Mouse (Mus musculus) spleen, adult 2 months (tissue): ENCODE measurements around the gene Dip2b. TPM values are rescaled to one million over a fixed set of nuclear protein-coding genes. Genes with fewer than 3 reads are reported as not detected.

Experiments
- DNase-seq, 2 experiments: peaks; one replicate each; pipeline versions ENCODE4 v3.0.0 to v3.0.0-alpha.2; 2012 to 2021; ENCODE audit warnings: low spot score in 2 of 2, low read depth in 1 of 2
- H3K27ac ChIP-seq: fragments of 200-500 bp; 2 replicates; pipeline ENCODE4 v1.5.1; 2012; ENCODE audit warnings: low read length, inconsistent platforms; ENCODE audit not compliant: insufficient read depth
- H3K27me3 ChIP-seq: fragments of 200-500 bp; 2 replicates; pipeline ENCODE4 v1.6.1; 2012; ENCODE audit warnings: mild to moderate bottlenecking, moderate library complexity, low read length, inconsistent platforms; ENCODE audit not compliant: control insufficient read depth, insufficient read depth
- H3K36me3 ChIP-seq: fragments of 200-500 bp; 2 replicates; pipeline ENCODE4 v1.6.1; 2012; ENCODE audit warnings: mild to moderate bottlenecking, low read length, inconsistent platforms; ENCODE audit not compliant: control insufficient read depth, insufficient read depth
- H3K4me1 ChIP-seq: fragments of 200-500 bp; 2 replicates; pipeline ENCODE4 v1.6.1; 2011; ENCODE audit warnings: inconsistent platforms; ENCODE audit not compliant: control insufficient read depth, insufficient read depth, insufficient read length
- H3K4me3 ChIP-seq: fragments of 200-500 bp; 2 replicates; pipeline ENCODE4 v1.5.1; 2011; ENCODE audit warnings: mild to moderate bottlenecking, inconsistent platforms; ENCODE audit not compliant: insufficient read depth, insufficient read length; ENCODE audit errors: extremely low read depth
- CTCF ChIP-seq: fragments of 200-500 bp; IDR thresholded peaks from 2 replicates; pipeline ENCODE4 v1.5.1; 2011; ENCODE audit warnings: mild to moderate bottlenecking, inconsistent platforms; ENCODE audit not compliant: insufficient read depth, insufficient read length, insufficient replicate concordance; ENCODE audit errors: extremely low read depth
- POLR2A ChIP-seq: fragments of 200-500 bp; IDR thresholded peaks from 2 replicates; pipeline ENCODE4 v1.6.1; 2011; ENCODE audit warnings: low read depth, low read length, inconsistent platforms
- WGBS: fragments of 180-500 bp; shearing (Covaris S2); methylation state at CpG from one replicate; pipeline ENCODE4 v1.1.7; 2018; 5-methylcytosine and 5-hydroxymethylcytosine counted together
- polyA plus RNA-seq: library from polyadenylated mRNA; depleted of rRNA; stranded (reverse); fragments of >200 nt; gene quantifications from 2 replicates; pipeline ENCODE4 v1.2.3, GENCODE M21; 2012

Dip2b gene
- polyA plus RNA-seq, 1 experiment, result 12.2 TPM

- peak in 1 of 2 experiments; percentile 53 for DNase-seq
Measured at GRCm38 (mm10) chr15:100153024-100153423, 114.6 kb downstream of the Dip2b start.

GRCm38 (mm10) chr15:100156095-100156707, 117.7 kb downstream of the Dip2b start:
- Histone ChIP-seq H3K27ac (no peak overlapping the region), H3K27me3 (no peaks in the 10 kb centered on the region), H3K4me3 (no peak overlapping the region), H3K4me1 (peaks cover 4% of the 10 kb centered on the region; the same call in 1 of the 2 replicates), H3K36me3 (peaks cover 29% of the 10 kb centered on the region)
- 89% methylated on average over 4 of the region's 4 CpGs for WGBS
- no peak for DNase-seq
- no peak for TF ChIP-seq POLR2A
- no peak for TF ChIP-seq CTCF

More at GRCm38 (mm10) chr15:100153024-100153423, 114.6 kb downstream of the Dip2b start:
- Histone ChIP-seq H3K4me3 (no peak overlapping the region), H3K27ac (peak overlapping the region; percentile 54), H3K27me3 (no peaks in the 10 kb centered on the region), H3K4me1 (peaks cover 8% of the 10 kb centered on the region; the same call in 1 of the 2 replicates), H3K36me3 (peaks cover 22% of the 10 kb centered on the region)
- TF ChIP-seq CTCF, result no peak
- TF ChIP-seq POLR2A, result no peak
- WGBS, result 17% methylated on average over 3 of the region's 3 CpGs

GRCm38 (mm10) chr15:100156781-100157470, 118.5 kb downstream of the Dip2b start:
- Histone ChIP-seq H3K27me3 (no peaks in the 10 kb centered on the region), H3K27ac (no peak overlapping the region), H3K4me3 (no peak overlapping the region), H3K4me1 (no peaks in the 10 kb centered on the region; the same call in 1 of the 2 replicates), H3K36me3 (peaks cover 32% of the 10 kb centered on the region)
- no peak for TF ChIP-seq POLR2A
- TF ChIP-seq CTCF, result no peak
- WGBS, result 90% methylated on average over 10 of the region's 10 CpGs
- DNase-seq, result no peak

- H3K4me3 ChIP-seq, result no peak overlapping the region
- peaks cover 44% of the 10 kb centered on the region for H3K36me3 ChIP-seq
- H3K27ac ChIP-seq, result no peak overlapping the region
- no peaks in the 10 kb centered on the region for H3K27me3 ChIP-seq
- 89% methylated on average over 10 of the region's 10 CpGs for WGBS
- DNase-seq, result no peak
- TF ChIP-seq POLR2A, result no peak
- no peak for TF ChIP-seq CTCF
- no peaks in the 10 kb centered on the region for H3K4me1 ChIP-seq
Measured at GRCm38 (mm10) chr15:100158985-100159384, 120.5 kb downstream of the Dip2b start.

GRCm38 (mm10) chr15:100161747-100162280, 123.3 kb downstream of the Dip2b start:
- TF ChIP-seq CTCF, result no peak
- TF ChIP-seq POLR2A, result no peak
- WGBS, result 94% methylated on average over 6 of the region's 6 CpGs
- no peaks in the 10 kb centered on the region for H3K4me1 ChIP-seq
- DNase-seq, result no peak
- H3K27me3 ChIP-seq, result no peaks in the 10 kb centered on the region
- no peak overlapping the region for H3K27ac ChIP-seq
- H3K4me3 ChIP-seq, result no peak overlapping the region
- H3K36me3 ChIP-seq, result peaks cover 41% of the 10 kb centered on the region

- no peak for DNase-seq
- whole genome bisulfite sequencing, result 97% methylated on average over 3 of the region's 3 CpGs
- Histone ChIP-seq H3K36me3 (peaks cover 37% of the 10 kb centered on the region), H3K4me3 (no peak overlapping the region), H3K4me1 (no peaks in the 10 kb centered on the region), H3K27me3 (no peaks in the 10 kb centered on the region), H3K27ac (no peak overlapping the region)
- TF ChIP-seq CTCF (no peak), POLR2A (no peak)
Measured at GRCm38 (mm10) chr15:100163381-100164051, 125.1 kb downstream of the Dip2b start.
